Mouse (Mus musculus) layer of hippocampus, adult 2 months (tissue): Measurements from ENCODE around the gene Ctrc. TPM values are rescaled to one million over a fixed set of nuclear protein-coding genes. Genes with fewer than 3 reads are reported as not detected.

Experiments
- DNase-seq, 2 experiments: peaks; one replicate each; pipeline ENCODE4 v3.0.0; 2022; ENCODE audit warnings: low spot score in 2 of 2
- H3K27ac ChIP-seq: fragments of 200-600 bp; 2 replicates; pipeline ENCODE4 v1.8.1; 2022
- H3K4me3 ChIP-seq: fragments of 200-600 bp; 2 replicates; pipeline ENCODE4 v1.8.1; 2022; ENCODE audit warnings: mild to moderate bottlenecking
- CTCF ChIP-seq: fragments of 200-600 bp; conservative IDR thresholded peaks from 2 replicates; pipeline ENCODE4 v1.8.1; 2022; ENCODE audit warnings: antibody characterized with exemption, mild to moderate bottlenecking, moderate library complexity
- long read RNA-seq, 2 experiments: library from polyadenylated mRNA; stranded (forward); transcript quantifications; one replicate each; pipeline ENCODE4 v2.0.0; 2021; ENCODE audit warnings: borderline mapping rate in 2 of 2
- total RNA-seq, 2 experiments: library from RNA; stranded (reverse); gene quantifications; 2 replicates each; pipeline ENCODE4 v1.2.3; 2021

Gene Ctrc
- not detected for total RNA-seq
- long read RNA-seq, experiment 1: 0 reads
- long read RNA-seq, experiment 2, partial matches to known transcripts: 0 of 2 reads
- long read RNA-seq, experiment 2, other reads (novel, unspliced or antisense): 2 of 2 reads

DNA sequence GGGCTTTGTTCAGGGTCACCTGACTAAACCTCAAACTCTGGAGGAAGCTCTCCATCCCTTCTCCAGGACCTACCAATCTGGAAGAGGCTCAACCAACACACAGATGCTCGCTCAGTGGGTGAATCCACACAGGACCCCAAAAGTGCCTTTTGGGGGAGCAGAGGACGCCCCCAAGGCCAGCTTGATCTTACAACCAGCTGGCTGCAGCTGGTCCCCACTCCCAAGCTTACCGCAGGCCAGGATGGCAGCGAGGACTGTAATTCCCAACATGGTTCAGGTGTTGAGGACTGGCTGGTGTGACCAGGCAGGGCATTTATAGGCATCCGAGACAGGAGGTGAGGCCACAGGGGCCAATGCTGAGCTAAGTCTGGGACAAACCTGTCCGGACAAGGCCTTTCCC is at the start of gene Ctrc:
Gene Ctrc (minus strand): TSS at position 361 of the 400 bp plus-strand sequence.
- Histone ChIP-seq H3K4me3 (no peak within 1 kb of the TSS), H3K27ac (no peak within 1 kb of the TSS)
- DNase-seq: no peak
- TF ChIP-seq CTCF: no peak

DNA sequence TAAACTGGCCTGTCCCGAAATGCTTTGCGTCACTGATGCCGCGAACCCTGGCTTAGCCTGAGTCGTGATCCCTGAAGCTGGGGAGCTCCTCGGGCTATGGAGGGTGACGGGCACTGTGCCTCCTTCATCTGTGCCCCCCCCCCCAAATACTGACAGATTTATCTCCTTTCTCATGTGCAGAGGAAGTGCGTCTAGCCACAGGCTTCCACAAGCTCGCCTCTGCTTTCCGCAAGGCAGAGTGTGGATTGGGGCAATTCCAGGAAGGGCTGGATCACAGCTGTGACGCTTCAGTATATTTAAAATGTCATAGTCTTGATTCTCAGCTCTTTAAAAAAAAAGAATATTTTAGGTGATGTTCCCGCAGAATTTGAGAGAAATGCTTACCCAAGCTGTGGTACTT is 49.6 kb upstream of the Ctrc start:
- no peak overlapping the region for H3K27ac ChIP-seq
- no peak for TF ChIP-seq CTCF
- DNase-seq: no peak

DNA sequence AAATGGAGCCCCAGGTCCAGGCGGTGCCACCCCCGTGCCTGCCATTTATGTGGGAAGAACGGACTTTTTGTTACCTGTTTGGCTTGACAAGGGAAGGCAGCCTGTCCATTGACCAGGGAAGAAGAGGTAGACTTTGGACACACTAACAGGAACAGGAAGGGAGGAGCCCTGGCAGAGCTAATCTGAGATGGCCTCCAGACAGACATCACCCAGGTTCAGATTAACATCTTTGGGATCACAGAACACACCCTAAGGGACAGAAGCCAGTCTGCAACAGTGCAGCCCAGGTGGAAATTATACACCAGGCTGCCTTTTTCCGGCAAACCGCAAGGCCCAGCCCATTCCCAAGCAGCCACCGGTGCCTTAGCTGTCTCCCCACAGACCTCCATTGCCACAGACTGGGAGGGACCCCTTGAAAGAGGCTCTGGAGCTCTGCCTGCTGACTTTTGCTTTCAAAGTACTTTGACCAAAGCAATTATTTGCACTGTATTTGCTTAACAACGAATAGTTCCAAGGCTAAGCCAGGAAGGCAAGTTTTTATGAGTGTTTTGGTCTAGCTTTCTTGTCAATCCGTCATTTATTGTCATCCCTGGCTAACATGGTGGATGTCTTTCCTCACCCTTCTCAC is 47.1 kb upstream of the Ctrc start:
- H3K4me3 ChIP-seq: no peak overlapping the region
- no peak for DNase-seq
- no peak overlapping the region for H3K27ac ChIP-seq
- TF ChIP-seq CTCF: no peak

More for the DNA sequence above, 49.6 kb upstream of the Ctrc start:
- H3K4me3 ChIP-seq: no peak overlapping the region

DNA sequence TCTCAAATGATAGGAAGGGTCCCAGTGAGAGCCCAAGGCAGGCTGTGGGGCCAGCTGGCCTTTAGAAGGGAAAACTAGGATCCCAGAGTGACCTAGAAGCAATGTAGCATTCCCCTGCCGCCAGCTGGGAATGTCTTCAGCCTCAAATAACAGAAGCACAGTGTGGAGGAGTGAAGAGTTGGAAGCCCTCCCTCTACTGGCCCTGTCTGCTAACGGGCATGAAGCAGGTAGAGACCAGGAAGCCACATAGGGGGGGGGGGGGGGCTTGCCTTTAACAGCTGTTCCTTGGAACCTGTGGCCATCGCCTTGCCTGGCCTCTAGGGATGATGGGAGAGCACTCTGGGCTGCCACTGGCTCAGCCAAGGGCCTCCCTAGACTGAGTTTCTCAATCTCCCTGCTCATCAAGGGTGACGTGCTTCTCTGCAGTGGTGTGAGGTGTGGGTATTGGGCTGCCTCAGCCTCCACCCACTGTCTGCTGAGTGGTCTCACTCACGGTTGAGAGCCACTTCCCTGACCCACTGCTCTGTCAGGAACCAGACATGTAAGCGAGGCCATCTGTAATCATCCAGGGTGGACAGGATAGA is 40.3 kb upstream of the Ctrc start:
- H3K4me3 ChIP-seq: no peak overlapping the region
- no peak for DNase-seq
- no peak for TF ChIP-seq CTCF
- no peak overlapping the region; the same call in 1 of the 2 replicates for H3K27ac ChIP-seq

DNA sequence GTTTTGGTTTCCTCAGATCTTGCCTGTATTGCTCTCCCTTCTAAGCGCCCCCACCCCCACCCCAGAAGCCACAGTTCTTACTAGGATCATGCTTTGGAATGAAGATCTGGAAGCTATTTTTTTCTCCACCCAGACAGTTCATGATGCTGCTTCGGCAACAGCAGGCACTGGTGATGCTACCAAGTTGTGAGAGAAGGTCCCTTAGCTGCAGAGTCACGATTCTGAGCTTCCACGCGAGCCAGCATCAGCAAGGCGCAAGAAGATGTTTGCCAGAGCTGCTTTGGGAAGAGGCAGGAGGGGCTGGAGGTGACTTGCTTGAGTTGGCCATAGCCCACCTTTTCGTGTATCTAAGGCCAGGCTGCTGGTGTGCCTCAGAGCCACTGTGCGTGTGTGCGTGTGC is 39.3 kb upstream of the Ctrc start:
- no peak for TF ChIP-seq CTCF
- DNase-seq: no peak
- Histone ChIP-seq H3K27ac (peak overlapping the region; percentile 65; the same call in 1 of the 2 replicates), H3K4me3 (no peak overlapping the region)

DNA sequence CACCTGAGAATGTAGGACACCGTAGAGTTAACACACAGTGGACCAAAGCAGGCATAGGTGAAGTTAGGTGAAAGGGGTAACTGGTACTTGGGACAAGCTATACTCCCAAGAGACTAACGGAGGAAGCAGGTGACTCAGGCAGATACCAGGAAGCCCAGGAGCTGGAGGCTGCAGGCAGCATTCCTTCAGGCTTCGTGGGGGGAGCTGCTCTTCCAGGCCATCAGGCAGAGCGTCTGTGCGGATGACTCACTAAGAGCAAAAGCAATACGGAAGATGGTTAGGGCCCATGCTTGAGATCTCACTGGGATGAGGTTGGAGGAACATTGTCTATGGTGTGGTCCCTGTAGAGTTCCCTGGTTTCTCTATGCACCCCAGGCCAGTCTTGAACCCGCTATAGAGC is 36.7 kb upstream of the Ctrc start:
- Histone ChIP-seq H3K4me3 (no peak overlapping the region), H3K27ac (no peak overlapping the region)
- TF ChIP-seq CTCF: no peak
- DNase-seq: no peak

DNA sequence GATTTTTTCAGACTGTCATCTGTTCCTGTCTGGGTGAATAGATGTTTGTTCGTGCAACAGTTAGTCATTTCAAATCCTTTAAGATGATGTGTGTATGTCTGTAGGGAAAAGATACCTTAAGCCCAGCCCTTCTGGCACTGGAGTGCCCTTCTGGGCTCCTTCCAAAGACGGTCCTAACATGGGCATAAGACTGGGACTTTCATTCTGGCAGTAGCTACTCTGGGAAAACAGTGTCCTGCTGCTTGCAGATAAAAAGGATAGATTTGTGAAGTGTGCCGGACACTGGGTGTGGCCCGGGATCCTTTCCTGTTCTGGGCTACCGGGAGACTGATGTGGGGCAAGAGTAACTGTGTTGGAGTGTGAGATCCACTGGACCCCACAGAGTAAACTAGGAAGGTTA is 35.8 kb upstream of the Ctrc start:
- TF ChIP-seq CTCF: no peak
- no peak for DNase-seq
- Histone ChIP-seq H3K27ac (no peak overlapping the region), H3K4me3 (no peak overlapping the region)

DNA sequence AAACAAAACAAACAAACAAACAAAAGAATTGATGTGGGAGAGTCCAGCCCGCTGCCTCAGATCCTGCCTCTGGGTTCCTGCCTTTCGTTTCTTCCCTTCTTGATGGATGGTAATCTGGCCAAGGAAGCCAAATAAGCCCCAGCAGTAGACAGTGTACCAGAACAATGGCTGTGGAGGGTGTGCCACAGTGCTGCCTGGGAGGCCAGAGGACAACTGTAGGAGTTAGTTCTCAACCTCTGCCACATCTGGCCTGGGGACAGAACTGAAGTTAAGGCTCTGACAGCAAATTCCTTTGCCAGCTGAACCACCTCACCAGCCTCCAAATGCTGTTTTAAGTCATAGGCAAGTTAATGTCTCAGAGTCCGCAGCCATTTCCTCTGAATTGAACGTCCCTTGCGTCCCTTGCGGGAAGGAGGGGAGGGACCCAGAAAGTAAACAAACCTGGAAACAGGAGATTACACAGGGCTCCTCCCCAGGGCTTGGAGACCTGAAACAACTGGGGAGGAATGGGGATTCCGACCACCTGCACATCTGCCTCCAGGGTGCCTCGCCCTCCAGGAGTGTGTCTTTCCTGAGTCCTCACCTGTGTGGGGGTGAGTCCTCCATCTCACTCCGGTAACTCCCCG is 35.2 kb upstream of the Ctrc start:
- no peak for TF ChIP-seq CTCF
- DNase-seq: no peak
- Histone ChIP-seq H3K4me3 (no peak overlapping the region), H3K27ac (no peak overlapping the region)

DNA sequence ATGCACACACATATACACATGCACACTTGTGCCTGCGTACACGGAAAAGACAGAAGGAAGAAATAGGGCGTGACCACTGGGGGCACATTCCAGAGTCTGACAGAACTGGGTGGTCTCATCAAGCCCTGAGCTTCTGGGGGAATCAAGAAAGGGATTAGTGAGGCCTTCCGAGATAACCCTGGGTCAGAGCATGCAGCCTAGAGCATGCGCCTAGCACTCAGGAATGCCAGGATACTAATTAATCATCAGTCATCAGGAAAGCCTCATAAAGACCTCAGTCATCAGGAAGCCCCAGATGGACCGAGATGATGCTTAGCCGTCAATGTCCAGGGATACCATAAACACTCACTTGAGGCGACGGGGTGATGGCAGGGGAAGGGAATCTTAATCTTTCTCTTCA is 33.7 kb upstream of the Ctrc start:
- no peak overlapping the region for H3K4me3 ChIP-seq
- TF ChIP-seq CTCF: no peak
- DNase-seq: no peak
- no peak overlapping the region; the same call in 1 of the 2 replicates for H3K27ac ChIP-seq

DNA sequence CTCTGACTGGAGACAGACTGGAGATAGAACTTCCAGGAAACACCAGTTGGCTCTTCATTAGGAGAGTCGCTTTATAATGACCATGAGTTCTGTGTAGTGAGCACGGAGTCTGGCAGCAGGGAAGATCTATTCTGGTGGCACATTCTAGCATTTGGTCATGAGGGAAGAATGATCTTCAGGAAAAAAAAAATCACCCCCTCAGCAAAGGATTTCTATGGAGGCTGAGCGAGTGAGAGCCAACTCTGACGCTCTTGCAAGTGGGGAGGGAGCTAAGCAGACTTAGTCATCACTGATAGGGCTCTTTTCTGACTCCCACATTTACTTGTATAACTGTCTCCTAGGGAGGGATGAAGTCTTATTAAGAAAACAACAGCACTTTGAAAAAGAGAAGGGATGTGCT is 32.9 kb upstream of the Ctrc start:
- H3K27ac ChIP-seq: peak overlapping the region; percentile 61
- TF ChIP-seq CTCF: no peak
- no peak overlapping the region for H3K4me3 ChIP-seq
- peak in 1 of 2 experiments; percentile 74 for DNase-seq

DNA sequence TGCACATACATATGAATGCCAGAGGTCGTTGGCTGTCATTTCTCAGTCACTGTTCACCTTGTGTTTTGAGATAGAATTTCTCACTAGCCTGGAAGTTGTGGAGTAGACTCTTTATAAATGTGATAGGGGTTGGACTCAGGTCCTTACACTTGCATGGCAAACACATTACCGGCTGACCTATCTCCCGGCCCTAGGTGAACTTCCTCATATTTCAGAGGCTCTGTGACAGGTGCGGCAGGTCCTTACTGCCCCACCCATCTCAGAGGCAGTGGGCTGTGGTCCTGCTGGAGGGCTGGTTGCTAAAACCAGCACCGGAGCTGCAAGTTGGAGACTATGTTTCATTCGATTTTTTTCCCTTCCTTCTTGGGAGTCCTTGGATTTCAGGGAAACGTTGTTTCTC is 32.5 kb upstream of the Ctrc start:
- peak overlapping the region; percentile 61 for H3K27ac ChIP-seq
- no peak for TF ChIP-seq CTCF

DNA sequence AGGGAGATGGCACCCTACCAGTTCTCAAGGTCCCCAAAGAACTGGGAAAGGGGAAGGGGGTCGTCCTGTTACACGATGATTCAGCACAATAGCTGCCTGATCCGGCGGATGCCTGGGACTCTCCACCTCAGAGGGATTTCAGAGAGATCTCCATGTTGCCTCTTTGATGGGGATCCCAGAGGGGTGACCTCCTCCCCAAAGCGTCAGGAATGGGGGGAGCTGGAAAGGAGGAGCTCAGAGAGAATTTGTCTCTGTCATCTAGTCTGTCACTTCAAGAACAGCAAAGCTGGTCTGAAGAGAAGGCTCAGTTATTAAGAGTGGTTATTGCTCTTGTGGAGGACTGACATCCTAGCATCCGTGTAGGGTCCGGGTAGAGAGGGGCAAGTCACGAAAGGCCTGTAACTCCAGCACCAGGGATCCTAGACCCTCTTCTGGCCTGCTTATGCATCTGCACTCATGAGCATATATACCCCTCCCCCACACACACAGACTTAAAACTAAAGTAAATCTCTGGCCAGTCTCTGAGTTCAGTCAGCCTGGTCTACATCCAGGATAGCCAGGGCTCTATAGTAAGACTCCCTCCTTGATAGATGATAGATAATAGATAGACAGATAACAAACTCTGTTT is 29.4 kb upstream of the Ctrc start:
- no peak for DNase-seq
- Histone ChIP-seq H3K27ac (peak overlapping the region; percentile 87), H3K4me3 (peak overlapping the region; percentile 91)
- TF ChIP-seq CTCF: 0 out of 2 replicates have a peak, but pooled peaks have one; percentile 3

More for the DNA sequence above, 32.5 kb upstream of the Ctrc start:
- DNase-seq: no peak
- no peak overlapping the region for H3K4me3 ChIP-seq

DNA sequence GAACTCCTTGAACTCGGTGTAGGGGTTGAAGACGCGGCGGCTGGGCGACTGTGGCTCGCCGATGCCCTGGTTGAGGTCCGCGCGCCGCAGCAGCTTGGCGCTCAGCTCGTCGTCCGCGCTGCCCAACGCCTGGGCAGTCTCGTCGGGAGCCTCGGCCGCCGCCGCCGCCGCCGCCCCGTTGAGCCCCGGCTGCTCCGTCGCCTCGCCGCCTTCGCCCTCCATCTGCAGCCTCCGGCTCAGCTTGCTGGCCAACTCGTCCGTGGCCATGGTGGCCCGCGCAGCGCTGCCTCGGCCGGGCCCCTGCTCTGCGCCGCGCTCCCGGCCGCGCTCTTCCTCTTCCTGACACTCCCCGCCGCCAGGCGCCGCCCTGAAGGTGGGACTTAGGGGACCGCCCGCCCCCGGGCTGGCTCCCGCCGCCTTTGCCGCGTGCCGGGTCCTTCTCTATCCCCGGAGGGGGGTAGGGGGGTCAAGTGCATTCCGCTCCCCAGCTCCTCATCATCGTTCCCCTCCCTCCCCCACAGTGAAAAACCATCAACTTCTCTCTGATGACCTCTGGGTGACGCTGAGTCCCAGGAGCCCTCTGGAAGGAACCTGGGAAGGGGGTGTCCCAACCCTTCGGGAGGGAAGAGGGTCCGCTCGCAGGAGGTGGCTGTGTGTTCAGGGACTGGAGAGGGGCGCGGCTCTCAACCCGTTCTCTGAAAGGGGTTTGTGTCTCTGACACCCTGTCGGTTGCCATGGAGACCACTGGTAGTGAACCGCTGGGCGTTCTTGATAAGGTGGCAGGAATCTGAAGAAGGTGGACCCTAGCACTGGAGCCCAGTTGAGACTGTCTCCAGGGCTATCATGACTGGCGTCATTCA is 28.7 kb upstream of the Ctrc start, which contains the start of gene Efhd2:
Gene Efhd2 (minus strand): TSS at position 320 of the 860 bp plus-strand sequence.
- H3K4me3 ChIP-seq: peak within 1 kb of the TSS; percentile 91
- TF ChIP-seq CTCF: peak; percentile 54
- DNase-seq: peak; percentile 77 to 81
- peak within 1 kb of the TSS; percentile 87 for H3K27ac ChIP-seq
